Mouse (Mus musculus) embryo, embryonic 10 days (tissue): Measurements from ENCODE around the gene Rab43.

Experiments used
- DNase-seq: peaks from one replicate; pipeline ENCODE4 v3.0.0-alpha.2; 2015; ENCODE audit warnings: low spot score

Rab43 gene

GRCm38 (mm10) chr6:87809144-87809543, 2.8 kb downstream of the Rab43 start:
- DNase-seq: no peak

GRCm38 (mm10) chr6:87808521-87808920, 3.4 kb downstream of the Rab43 start:
- DNase-seq: no peak

GRCm38 (mm10) chr6:87807735-87808440, 4.1 kb downstream of the Rab43 start:
- no peak for DNase-seq

DNA sequence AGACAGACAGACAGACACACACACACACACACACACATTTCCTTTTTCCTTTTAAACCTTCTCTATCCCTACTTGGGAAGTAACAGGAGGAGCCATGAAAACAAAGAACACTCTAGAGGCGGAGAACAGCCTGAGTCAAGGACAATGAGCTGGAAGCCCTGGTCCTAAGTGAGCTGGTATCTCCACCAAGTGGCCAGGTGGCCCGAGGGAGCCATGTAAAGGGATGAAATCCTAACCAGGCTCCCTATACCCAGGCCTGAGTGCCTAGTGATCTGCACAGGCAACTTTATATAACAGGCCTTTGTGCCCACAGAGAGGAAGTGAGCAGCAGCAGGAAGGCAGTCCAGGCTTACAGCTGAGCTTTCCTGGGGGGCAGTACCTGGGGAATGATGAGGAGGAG, 5.1 kb downstream of the Rab43 start:
- DNase-seq: no peak

DNA sequence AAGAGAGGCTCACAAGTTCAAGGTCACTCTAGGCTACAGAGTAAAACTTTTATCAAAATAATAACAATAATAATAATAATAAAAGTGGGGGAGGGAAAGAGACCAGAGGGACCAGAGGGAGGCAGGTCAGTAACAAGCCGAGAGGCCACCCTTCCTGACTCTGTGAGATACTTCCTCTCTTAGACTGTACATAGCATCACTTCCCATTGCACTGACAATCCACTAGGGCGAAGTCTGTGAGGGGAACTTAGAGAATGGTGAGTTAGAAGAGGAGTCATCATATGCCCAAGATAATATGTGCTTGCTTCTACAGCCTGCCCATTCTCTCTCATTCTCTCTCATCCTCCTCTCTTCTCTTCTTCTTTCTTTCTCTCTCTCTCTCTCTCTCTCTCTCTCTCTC, 5.9 kb downstream of the Rab43 start:
- DNase-seq: no peak

DNA sequence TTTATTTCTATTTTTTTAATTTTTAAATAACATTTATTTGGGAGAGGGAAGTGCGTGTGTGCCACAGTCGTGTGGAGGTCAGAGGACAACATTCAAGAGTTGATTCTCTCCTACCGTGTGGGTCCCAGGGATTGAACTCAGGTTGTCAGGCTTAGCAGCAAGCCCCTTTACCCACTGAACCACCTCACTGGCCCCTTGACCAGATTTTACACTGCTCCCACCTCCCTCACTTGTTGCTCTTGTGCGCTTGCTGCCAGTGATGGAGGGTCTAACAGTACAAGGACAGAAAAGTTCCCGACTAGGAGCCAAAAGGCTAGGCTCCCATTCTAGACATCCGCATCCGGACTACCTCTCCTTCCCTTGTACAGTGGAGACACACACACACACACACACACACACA, 6.5 kb downstream of the Rab43 start:
- no peak for DNase-seq

DNA sequence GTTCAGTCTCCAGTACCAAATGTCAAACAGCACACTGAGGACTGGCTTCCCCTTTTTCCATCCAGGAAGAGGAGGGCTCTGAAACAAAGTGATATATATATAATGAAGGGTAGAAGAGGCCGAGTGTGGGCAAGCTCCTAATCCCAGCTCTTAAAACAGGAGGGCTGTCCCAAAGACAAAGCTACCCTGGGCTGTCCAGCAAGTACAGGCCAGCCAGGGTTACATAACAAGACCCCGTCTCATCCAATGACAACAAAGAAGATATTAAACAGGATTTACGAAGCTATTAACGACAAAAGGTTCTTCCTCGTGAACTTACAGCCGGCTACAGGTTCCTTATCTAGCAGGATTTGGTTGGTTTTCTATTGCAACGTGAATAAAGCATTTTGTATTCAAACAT, 7.1 kb downstream of the Rab43 start:
- DNase-seq: no peak

- DNase-seq: no peak
Observed at GRCm38 (mm10) chr6:87804036-87804435, 7.9 kb downstream of the Rab43 start.

- DNase-seq: no peak
Observed at GRCm38 (mm10) chr6:87802462-87802861, 9.5 kb downstream of the Rab43 start.

- DNase-seq: no peak
Observed at GRCm38 (mm10) chr6:87799576-87799975, 12.4 kb downstream of the Rab43 start.

DNA sequence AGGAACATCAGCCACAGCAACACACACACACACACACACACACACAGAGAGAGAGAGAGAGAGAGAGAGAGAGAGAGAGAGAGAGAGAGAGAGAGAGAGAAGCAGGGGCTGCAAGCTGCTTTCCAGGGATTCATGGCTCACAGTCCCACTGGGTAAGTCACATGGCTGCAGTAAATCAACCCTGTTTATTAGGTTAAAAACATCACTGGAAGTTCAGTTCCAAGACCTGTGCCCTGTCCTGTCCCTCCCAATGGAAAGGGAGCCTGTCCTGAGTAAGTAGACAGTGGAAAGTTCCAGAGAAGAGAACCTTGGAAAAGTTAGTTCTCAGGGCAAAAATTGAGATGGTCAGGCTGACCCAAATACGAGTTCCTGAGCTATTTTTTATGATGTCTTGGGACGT, 14.6 kb downstream of the Rab43 start:
- no peak for DNase-seq

- DNase-seq: no peak
Observed at GRCm38 (mm10) chr6:87796251-87796880, 15.6 kb downstream of the Rab43 start.

- no peak for DNase-seq
Observed at GRCm38 (mm10) chr6:87795385-87796150, 16.4 kb downstream of the Rab43 start.

DNA sequence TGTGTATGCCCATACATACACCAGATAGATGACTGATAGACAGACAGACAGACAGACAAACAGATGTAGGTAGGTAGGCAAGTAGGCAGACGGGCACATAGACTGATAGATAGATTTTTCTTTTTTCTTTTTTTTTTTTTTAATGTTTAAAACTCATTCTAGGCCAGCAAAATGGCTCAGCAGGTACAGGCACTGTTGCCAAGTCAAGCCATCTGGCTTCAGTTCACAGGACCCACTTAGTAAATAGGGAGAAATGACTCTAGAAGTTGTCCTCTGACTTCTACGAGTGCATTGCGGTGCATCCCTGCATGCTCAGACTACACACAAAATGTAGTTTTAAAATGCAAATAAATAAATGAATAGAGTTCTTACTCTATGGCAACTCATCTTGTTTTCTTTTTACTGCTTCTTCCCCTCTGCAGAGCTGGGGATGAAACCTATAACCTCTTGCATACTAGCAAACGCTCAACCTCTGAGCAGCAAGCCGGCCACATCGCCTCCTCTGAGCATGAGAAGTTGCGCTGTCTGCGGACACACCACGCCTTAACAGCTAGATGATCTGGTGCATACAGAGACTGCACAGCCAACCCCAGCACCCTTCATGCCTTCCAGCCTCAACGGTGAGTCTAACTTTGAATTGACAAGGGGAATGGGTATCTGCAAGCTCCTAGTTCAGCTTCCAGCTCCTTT, 18.0 kb downstream of the Rab43 start:
- DNase-seq: no peak

DNA sequence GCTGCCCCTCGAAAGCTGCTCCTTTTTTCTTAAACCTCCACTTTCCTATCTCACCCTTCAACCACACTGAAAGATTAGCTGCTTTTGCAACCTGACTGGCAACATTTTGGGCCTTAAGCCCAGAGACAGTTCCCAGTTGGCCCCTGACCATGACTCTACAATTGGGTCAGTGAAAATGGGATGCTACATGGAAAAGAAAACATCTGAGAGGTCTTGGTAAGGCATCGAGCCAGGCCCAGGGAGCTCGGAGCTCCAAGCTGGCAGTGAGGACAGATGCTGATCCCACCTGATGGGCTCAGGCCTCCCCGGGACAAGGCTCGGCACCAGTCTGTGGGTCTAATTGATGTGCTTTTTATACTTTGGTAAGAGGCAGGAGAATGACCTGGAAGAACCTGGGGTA, 20.1 kb downstream of the Rab43 start:
- DNase-seq: no peak

GRCm38 (mm10) chr6:87790779-87791480, 21.0 kb downstream of the Rab43 start:
- DNase-seq: no peak

- no peak for DNase-seq
Observed at GRCm38 (mm10) chr6:87789791-87790190, 22.2 kb downstream of the Rab43 start.

DNA sequence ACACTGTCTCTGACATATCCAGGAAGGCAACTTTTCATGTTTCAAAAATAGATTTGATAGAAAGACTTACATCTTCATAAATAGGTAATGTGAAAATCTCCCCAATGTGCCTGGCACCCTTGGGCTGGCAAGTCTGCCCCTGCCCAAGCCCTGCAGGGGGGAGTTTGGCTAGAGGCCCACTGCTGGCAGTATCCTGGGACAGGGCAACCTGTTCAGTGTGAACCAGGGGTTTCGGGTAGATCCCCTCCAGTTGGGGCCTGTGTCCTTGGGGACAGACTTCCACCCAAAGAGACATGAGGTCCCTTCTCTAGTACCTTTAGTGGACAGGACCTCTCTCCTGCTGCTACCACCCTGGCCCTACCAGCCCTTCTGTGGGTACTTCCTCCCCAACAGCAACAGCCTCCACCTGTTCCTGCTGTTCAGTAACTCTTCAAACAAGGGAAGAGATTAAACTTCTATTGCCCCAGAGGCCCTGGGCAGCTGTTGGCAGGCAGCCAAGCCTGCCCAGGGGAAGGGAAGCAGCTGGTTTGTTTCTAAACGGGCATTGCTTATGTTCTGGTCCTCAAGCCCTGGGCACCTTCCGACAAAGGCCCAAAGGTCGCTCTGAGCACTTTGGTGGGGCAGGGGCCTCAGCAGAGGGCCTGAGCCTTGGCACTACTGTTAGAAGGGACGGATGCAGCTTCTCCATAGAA, 22.9 kb downstream of the Rab43 start:
- DNase-seq: no peak

DNA sequence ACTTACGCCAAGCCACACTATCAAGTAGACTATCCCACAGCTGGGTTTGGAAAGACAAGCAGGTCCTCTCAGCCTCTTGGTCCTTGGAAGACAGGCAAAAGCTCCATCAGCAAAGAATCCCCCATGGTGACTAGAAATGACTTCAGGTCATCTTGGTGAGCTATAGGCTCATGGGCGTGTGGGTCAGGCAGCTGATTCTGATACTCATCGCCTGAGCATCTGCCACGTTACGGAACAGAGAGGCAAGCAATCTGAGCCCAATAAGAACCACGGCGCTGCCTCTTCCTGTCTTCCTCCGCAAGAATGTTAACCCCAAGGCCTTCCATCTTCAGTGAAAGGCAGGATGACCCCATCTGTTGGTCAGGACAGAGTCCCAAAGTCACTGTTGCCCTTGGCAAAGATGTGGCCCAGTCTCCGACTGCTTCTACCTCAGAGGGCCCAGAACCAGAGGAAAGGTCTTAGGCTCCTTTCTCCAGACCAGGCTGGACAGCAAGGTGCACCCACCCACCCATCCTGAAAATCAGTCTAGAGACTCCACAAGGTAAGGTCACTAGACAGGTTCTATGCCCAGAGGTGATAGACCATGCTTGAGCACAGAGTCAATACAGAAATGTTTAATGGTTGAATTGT, 23.6 kb downstream of the Rab43 start:
- DNase-seq: no peak

GRCm38 (mm10) chr6:87787108-87787890, 24.7 kb downstream of the Rab43 start:
- DNase-seq: no peak
